Mouse (Mus musculus) bone marrow, adult 2 months (tissue): ENCODE measurements around the gene Nox4. TPM values are rescaled to one million over a fixed set of nuclear protein-coding genes. Genes with fewer than 3 reads are reported as not detected.

Experiments
- H3K27ac ChIP-seq: fragments of 200-500 bp; 2 replicates; pipeline ENCODE4 v1.5.1; 2012; ENCODE audit warnings: low read depth, mild to moderate bottlenecking, control low read depth, inconsistent platforms, low read length; ENCODE audit not compliant: control insufficient read depth, poor library complexity, insufficient read depth
- H3K4me1 ChIP-seq: fragments of 200-500 bp; 2 replicates; pipeline ENCODE4 v1.6.1; 2011; ENCODE audit warnings: low read length; ENCODE audit not compliant: control insufficient read depth, insufficient read depth
- H3K4me3 ChIP-seq: fragments of 200-500 bp; replicated peaks from 2 replicates; pipeline ENCODE3; 2011; ENCODE audit warnings: mild to moderate bottlenecking, low read depth, low read length, control low read depth; ENCODE audit not compliant: control insufficient read depth
- CTCF ChIP-seq: fragments of 200-500 bp; IDR thresholded peaks from 2 replicates; pipeline ENCODE4 v1.5.1; 2011; ENCODE audit warnings: low read length, control low read depth; ENCODE audit not compliant: control insufficient read depth, insufficient read depth
- POLR2A ChIP-seq: fragments of 200-500 bp; IDR thresholded peaks from 2 replicates; pipeline ENCODE4 v1.6.1; 2011; ENCODE audit warnings: low read depth, mild to moderate bottlenecking, control low read depth, low read length, borderline replicate concordance; ENCODE audit not compliant: control insufficient read depth
- WGBS: fragments of 180-500 bp; shearing (Covaris S2); methylation state at CpG from one replicate; pipeline ENCODE4 v1.1.7; 2018; 5-methylcytosine and 5-hydroxymethylcytosine counted together
- polyA plus RNA-seq: library from polyadenylated mRNA; stranded (reverse); fragments of >200 nt; gene quantifications from 2 replicates; pipeline ENCODE4 v1.2.4, GENCODE M21; 2011; ENCODE audit warnings: low replicate concordance; ENCODE audit not compliant: missing spikeins, insufficient read depth, insufficient read length

The Nox4 gene
- polyA plus RNA-seq = 0.34 TPM in 1 of 2 replicates, not detected in the other

- no peak for TF ChIP-seq CTCF
- no peak for TF ChIP-seq POLR2A
- Histone ChIP-seq H3K4me1 (no peaks in the 10 kb centered on the region), H3K4me3 (no peak within 1 kb of the TSS), H3K27ac (no peak within 1 kb of the TSS)
- 12% methylated on average over 18 of the region's 18 CpGs for WGBS
Observed at GRCm38 (mm10) chr7:87245856-87246579, at the start of gene Nox4. Gene Nox4 (plus strand): TSS chr7:87246096.

GRCm38 (mm10) chr7:87204751-87205150 is 41.1 kb upstream of the Nox4 start:
- Histone ChIP-seq H3K4me3 (no peak overlapping the region), H3K4me1 (no peaks in the 10 kb centered on the region), H3K27ac (no peak overlapping the region)
- TF ChIP-seq CTCF = no peak
- TF ChIP-seq POLR2A = no peak

- Histone ChIP-seq H3K27ac (no peak overlapping the region), H3K4me1 (no peaks in the 10 kb centered on the region), H3K4me3 (no peak overlapping the region)
- TF ChIP-seq POLR2A = no peak
- TF ChIP-seq CTCF = no peak
Observed at GRCm38 (mm10) chr7:87221712-87222111, 24.2 kb upstream of the Nox4 start.

- Histone ChIP-seq H3K27ac (no peak overlapping the region), H3K4me1 (no peaks in the 10 kb centered on the region), H3K4me3 (no peak overlapping the region)
- TF ChIP-seq CTCF = no peak
- no peak for TF ChIP-seq POLR2A
- WGBS = 69% methylated on average over 2 of the region's 2 CpGs
Observed at GRCm38 (mm10) chr7:87222751-87223150, 23.1 kb upstream of the Nox4 start.

GRCm38 (mm10) chr7:87225617-87226016 is 20.3 kb upstream of the Nox4 start:
- TF ChIP-seq POLR2A (no peak), CTCF (no peak)
- WGBS = 32% methylated on average over 2 of the region's 2 CpGs
- H3K27ac ChIP-seq = no peak overlapping the region
- H3K4me1 ChIP-seq = no peaks in the 10 kb centered on the region
- H3K4me3 ChIP-seq = no peak overlapping the region

DNA sequence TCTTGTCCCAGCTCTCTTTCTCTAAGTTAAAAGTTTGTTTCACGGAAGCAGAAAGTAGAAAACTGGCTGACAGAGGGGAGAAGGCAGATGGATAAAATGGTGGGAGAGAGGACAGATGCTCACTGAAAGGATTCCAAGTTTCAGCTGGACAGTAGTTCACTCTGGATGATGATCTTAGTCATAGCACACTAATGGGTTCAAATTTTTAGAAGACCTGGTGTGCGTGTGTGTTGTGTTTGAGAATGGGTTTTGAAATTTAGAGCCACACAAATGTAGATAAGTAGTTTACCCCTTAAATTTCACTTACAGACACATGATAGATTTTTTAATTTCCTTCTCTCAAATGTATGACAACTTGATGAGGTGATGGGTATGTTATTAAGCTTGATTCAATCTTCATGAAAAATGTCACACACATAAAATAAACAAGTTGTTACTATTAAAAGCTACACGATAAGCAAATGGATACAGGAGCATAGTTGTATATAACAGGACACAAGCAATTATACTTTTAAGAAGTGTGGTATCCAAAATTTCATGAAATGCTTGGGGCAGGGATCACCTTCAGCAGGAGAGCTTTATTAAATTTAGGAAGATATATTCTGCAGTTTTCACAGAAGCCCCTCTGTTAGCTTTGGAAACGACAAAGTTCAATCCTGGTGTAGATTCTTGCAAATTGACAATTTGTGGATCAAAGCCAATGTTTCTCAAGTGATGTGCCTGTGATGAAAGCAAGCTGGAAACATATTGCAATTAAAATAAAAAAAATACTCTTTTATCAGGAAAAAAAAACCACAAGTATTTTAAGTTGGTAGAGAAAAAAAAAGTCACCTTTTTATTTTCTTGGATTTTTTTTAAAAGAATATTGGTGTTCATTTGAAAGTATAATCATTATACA is 18.6 kb upstream of the Nox4 start:
- Histone ChIP-seq H3K4me1 (no peaks in the 10 kb centered on the region), H3K4me3 (no peak overlapping the region), H3K27ac (no peak overlapping the region)
- WGBS = 84% methylated on average over 4 of the region's 4 CpGs
- TF ChIP-seq POLR2A (no peak), CTCF (no peak)

- no peak for TF ChIP-seq POLR2A
- TF ChIP-seq CTCF = no peak
- no peaks in the 10 kb centered on the region for H3K4me1 ChIP-seq
- WGBS = 77% methylated on average over 1 of the region's 1 CpGs
- no peak overlapping the region for H3K4me3 ChIP-seq
- H3K27ac ChIP-seq = no peak overlapping the region
Observed at GRCm38 (mm10) chr7:87229502-87229901, 16.4 kb upstream of the Nox4 start.

DNA sequence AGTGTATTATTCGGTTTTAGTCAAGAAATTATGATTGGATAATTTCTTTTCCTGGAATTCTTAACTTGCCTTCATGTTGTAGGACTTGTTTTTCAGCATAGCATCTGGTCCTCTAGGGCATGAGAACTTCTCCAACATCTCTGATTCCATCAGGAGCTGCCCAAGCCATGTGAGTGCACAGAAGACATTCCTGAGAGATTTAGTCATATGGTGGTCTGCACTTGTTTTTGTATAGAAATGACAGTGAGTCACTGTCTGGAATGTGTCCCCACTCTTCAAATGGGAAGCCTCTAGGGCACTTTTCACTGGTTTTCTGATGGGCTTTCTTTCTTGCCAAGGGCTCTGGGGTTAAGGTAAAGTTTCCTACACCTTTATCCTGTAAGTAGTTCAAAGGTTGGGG is 4.8 kb upstream of the Nox4 start:
- no peak overlapping the region for H3K4me3 ChIP-seq
- no peaks in the 10 kb centered on the region for H3K4me1 ChIP-seq
- TF ChIP-seq POLR2A (no peak), CTCF (no peak)
- WGBS = 41% methylated on average over 1 of the region's 1 CpGs
- no peak overlapping the region for H3K27ac ChIP-seq

DNA sequence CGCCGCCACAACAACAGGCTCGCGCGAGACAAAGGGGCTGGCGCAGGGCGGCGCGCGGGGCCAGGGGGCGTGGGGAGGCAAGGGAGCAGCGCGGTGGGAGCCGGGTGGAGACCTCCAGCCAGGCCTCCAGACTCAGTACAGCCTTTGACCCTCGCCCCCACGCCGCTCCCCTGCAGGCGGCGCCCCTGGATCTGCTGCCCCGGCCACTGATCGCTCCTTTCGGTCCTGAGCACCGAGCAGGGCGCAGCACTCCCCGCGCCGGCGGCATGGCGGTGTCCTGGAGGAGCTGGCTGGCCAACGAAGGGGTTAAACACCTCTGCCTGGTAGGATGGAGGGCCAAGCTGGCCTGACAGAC is 661 bp downstream of the Nox4 start:
- no peaks in the 10 kb centered on the region for H3K4me1 ChIP-seq
- 4% methylated on average over 30 of the region's 30 CpGs for WGBS
- H3K4me3 ChIP-seq = no peak overlapping the region
- no peak overlapping the region for H3K27ac ChIP-seq
- TF ChIP-seq CTCF (no peak), POLR2A (no peak)
